Mouse (Mus musculus) kidney, postnatal 0 days (tissue): Measurements from ENCODE around the gene Gm28372. TPM values are rescaled to one million over a fixed set of nuclear protein-coding genes. Genes with fewer than 3 reads are reported as not detected.
A peak's percentile ranks its signal among the peaks of the same experiment; 100 is the strongest.

Source experiments
- ATAC-seq: fragments of 200-750 bp; cut with Nextera tagmentation; replicated peaks from 2 replicates; pipeline ENCODE4 v1.8.0; 2017; ENCODE audit warnings: low read depth, moderate number of reproducible peaks, moderate TSS enrichment, moderate library complexity; ENCODE audit not compliant: low FRiP score
- DNase-seq: peaks from one replicate; pipeline ENCODE4 v3.0.0-alpha.2; 2016; ENCODE audit warnings: low spot score
- H3K27ac ChIP-seq: fragments of 300-500 bp; sonication (generic); 2 replicates; pipeline ENCODE4 v1.5.1; 2014; ENCODE audit warnings: mild to moderate bottlenecking
- H3K27me3 ChIP-seq: fragments of 300-500 bp; sonication (generic); 2 replicates; pipeline ENCODE4 v1.6.1; 2014; ENCODE audit warnings: low read length, mixed read lengths; ENCODE audit not compliant: insufficient read depth
- H3K36me3 ChIP-seq: fragments of 300-500 bp; sonication (generic); 2 replicates; pipeline ENCODE4 v1.6.1; 2014; ENCODE audit warnings: low read length, mixed read lengths; ENCODE audit not compliant: insufficient read depth
- H3K4me1 ChIP-seq: fragments of 300-500 bp; sonication (generic); replicated peaks from 2 replicates; pipeline ENCODE4 v1.6.1; 2014; ENCODE audit warnings: antibody characterized with exemption, low read length, mixed read lengths; ENCODE audit not compliant: insufficient read depth
- H3K4me2 ChIP-seq: fragments of 300-500 bp; sonication (generic); 2 replicates; pipeline ENCODE4 v1.6.1; 2014; ENCODE audit warnings: mild to moderate bottlenecking, low read length, moderate library complexity, mixed read lengths
- H3K4me3 ChIP-seq: fragments of 300-500 bp; sonication (generic); replicated peaks from 2 replicates; pipeline ENCODE4 v1.5.1; 2014; ENCODE audit warnings: low read depth, low read length
- H3K9ac ChIP-seq: fragments of 300-500 bp; sonication (generic); 2 replicates; pipeline ENCODE4 v1.6.1; 2014; ENCODE audit warnings: low read depth, low read length
- H3K9me3 ChIP-seq: fragments of 300-500 bp; sonication (generic); replicated peaks from 2 replicates; pipeline ENCODE4 v1.6.1; 2016; ENCODE audit warnings: low read length, inconsistent platforms, mixed read lengths
- CTCF ChIP-seq: IDR thresholded peaks from 2 replicates; pipeline ENCODE4 v1.5.1; 2016; ENCODE audit warnings: antibody characterized with exemption, low read depth, mild to moderate bottlenecking, moderate library complexity
- WGBS: fragments of 180-500 bp; shearing (Covaris S2); extraction: QIAGEN DNeasy Blood & Tissue Kit; methylation state at CpG from one replicate; pipeline ENCODE4 v1.1.7; 2014; 5-methylcytosine and 5-hydroxymethylcytosine counted together
- polyA plus RNA-seq: library from polyadenylated mRNA; unstranded; fragments of >200 nt; fragmentation: Nextera tagmentation; extraction: Ambion mirVana; gene quantifications from 2 replicates; pipeline ENCODE4 v1.2.1, GENCODE M21; 2015

Gene Gm28372
- polyA plus RNA-seq, 1 experiment from 2014 or later = not detected

DNA sequence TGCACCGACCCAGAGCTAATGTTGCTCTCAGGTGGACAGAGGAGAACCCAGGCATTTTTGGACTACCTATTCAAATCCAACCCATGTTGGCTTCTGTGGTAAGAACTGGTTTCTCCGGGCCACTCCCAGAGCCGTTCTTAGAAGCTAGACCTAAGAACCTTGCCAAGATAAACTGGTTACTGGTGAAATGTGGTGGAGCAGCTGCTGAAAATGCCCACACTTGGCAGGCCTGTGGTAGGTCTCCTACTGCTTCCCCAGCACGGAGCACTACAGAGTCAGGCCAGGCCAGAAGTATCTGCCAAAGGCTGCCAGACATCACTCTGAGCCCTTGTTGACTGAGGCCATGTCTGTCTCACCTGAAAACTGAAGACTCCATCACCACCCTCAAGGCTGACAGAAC, 30.1 kb upstream of the Gm28372 start:
- H3K4me1 ChIP-seq = no peaks in the 10 kb centered on the region
- H3K27me3 ChIP-seq = no peaks in the 10 kb centered on the region
- no peaks in the 10 kb centered on the region for H3K36me3 ChIP-seq
- no peak overlapping the region for H3K4me2 ChIP-seq
- TF ChIP-seq CTCF = no peak
- H3K9ac ChIP-seq = no peak overlapping the region
- no peak overlapping the region for H3K27ac ChIP-seq
- ATAC-seq (no peak), DNase-seq (no peak)
- WGBS = 75% methylated on average over 4 of the region's 4 CpGs
- H3K9me3 ChIP-seq = no peaks in the 10 kb centered on the region
- no peak overlapping the region for H3K4me3 ChIP-seq

- 21% methylated on average over 3 of the region's 3 CpGs for WGBS
- Histone ChIP-seq H3K9me3 (no peaks in the 10 kb centered on the region), H3K9ac (no peak overlapping the region), H3K4me2 (no peak overlapping the region), H3K36me3 (no peaks in the 10 kb centered on the region), H3K27me3 (no peaks in the 10 kb centered on the region), H3K4me3 (no peak overlapping the region), H3K4me1 (no peaks in the 10 kb centered on the region), H3K27ac (no peak overlapping the region)
- ATAC-seq = no peak; the same call in 1 of the 2 replicates
- TF ChIP-seq CTCF = no peak
- DNase-seq = peak; percentile 62
Measured at GRCm38 (mm10) chr2:130383205-130383604, 21.8 kb upstream of the Gm28372 start.

DNA sequence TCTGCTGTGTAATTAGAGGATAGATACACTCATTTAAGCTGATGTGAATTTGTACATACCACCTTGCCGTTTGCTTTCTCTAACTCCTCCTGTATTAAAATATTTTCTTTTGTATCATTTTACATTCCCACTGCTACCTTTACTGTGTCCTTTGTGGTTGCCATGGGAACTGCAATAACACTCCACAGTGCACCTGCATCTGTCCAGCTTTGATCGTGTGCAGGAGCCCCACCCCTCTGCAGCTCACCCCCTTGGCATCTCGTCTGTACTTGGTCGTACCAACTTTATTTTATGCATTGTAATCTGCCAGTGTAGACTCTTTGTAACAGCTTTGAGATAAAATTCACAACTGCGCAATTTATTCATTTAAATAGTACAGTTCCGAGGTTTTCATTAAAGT, 21.1 kb upstream of the Gm28372 start:
- H3K4me1 ChIP-seq = no peaks in the 10 kb centered on the region
- no peaks in the 10 kb centered on the region for H3K27me3 ChIP-seq
- H3K4me3 ChIP-seq = no peak overlapping the region
- ATAC-seq (no peak), DNase-seq (no peak)
- no peaks in the 10 kb centered on the region for H3K36me3 ChIP-seq
- 51% methylated on average over 6 of the region's 6 CpGs for WGBS
- no peak overlapping the region for H3K9ac ChIP-seq
- H3K27ac ChIP-seq = no peak overlapping the region
- no peak overlapping the region for H3K4me2 ChIP-seq
- no peak for TF ChIP-seq CTCF
- no peaks in the 10 kb centered on the region for H3K9me3 ChIP-seq

- Histone ChIP-seq H3K4me3 (no peak overlapping the region), H3K4me2 (no peak overlapping the region), H3K27ac (no peak overlapping the region), H3K4me1 (no peaks in the 10 kb centered on the region), H3K9me3 (no peaks in the 10 kb centered on the region), H3K27me3 (no peaks in the 10 kb centered on the region), H3K36me3 (no peaks in the 10 kb centered on the region), H3K9ac (no peak overlapping the region)
- DNase-seq (no peak), ATAC-seq (no peak)
- TF ChIP-seq CTCF = no peak
- 67% methylated on average over 1 of the region's 1 CpGs for WGBS
Measured at GRCm38 (mm10) chr2:130386212-130386611, 18.8 kb upstream of the Gm28372 start.

- no peaks in the 10 kb centered on the region for H3K36me3 ChIP-seq
- H3K9me3 ChIP-seq = no peaks in the 10 kb centered on the region
- H3K27ac ChIP-seq = no peak overlapping the region
- peak; percentile 70 for TF ChIP-seq CTCF
- H3K9ac ChIP-seq = no peak overlapping the region
- peak; percentile 58 for DNase-seq
- H3K4me1 ChIP-seq = no peaks in the 10 kb centered on the region
- no peak overlapping the region for H3K4me2 ChIP-seq
- ATAC-seq = no peak
- no peaks in the 10 kb centered on the region for H3K27me3 ChIP-seq
- no peak overlapping the region for H3K4me3 ChIP-seq
- 67% methylated on average over 2 of the region's 2 CpGs for WGBS
Measured at GRCm38 (mm10) chr2:130388796-130389195, 16.2 kb upstream of the Gm28372 start.

GRCm38 (mm10) chr2:130390993-130391625, 13.9 kb upstream of the Gm28372 start:
- peak; percentile 64 for DNase-seq
- 62% methylated on average over 11 of the region's 11 CpGs for WGBS

GRCm38 (mm10) chr2:130392836-130393235, 12.2 kb upstream of the Gm28372 start:
- peaks cover 7% of the 10 kb centered on the region for H3K4me1 ChIP-seq
- no peaks in the 10 kb centered on the region for H3K9me3 ChIP-seq
- TF ChIP-seq CTCF = no peak
- H3K27me3 ChIP-seq = no peaks in the 10 kb centered on the region
- no peaks in the 10 kb centered on the region for H3K36me3 ChIP-seq
- no peak overlapping the region for H3K9ac ChIP-seq
- peak; percentile 49 for DNase-seq
- H3K4me2 ChIP-seq = no peak overlapping the region
- H3K27ac ChIP-seq = no peak overlapping the region
- H3K4me3 ChIP-seq = no peak overlapping the region
- 53% methylated on average over 3 of the region's 3 CpGs for WGBS
- no peak for ATAC-seq

More at GRCm38 (mm10) chr2:130390993-130391625, 13.9 kb upstream of the Gm28372 start:
- Histone ChIP-seq H3K27me3 (no peaks in the 10 kb centered on the region), H3K27ac (no peak overlapping the region), H3K36me3 (no peaks in the 10 kb centered on the region), H3K4me3 (no peak overlapping the region), H3K9ac (no peak overlapping the region), H3K4me2 (no peak overlapping the region), H3K9me3 (no peaks in the 10 kb centered on the region), H3K4me1 (no peaks in the 10 kb centered on the region)
- ATAC-seq = no peak; the same call in 1 of the 2 replicates
- TF ChIP-seq CTCF = no peak
